Mouse (Mus musculus): Measurements from ENCODE around the gene Tfcp2l1. TPM values are rescaled to one million over a fixed set of nuclear protein-coding genes. Genes with fewer than 3 reads are reported as not detected.

Gene Tfcp2l1
- total RNA-seq (2023), result not detected

GRCm38 (mm10) chr1:118627781-118628464, at the start of gene Tfcp2l1:
Tfcp2l1 (plus strand) TSS chr1:118627945.

Other genes starting within 250 kb of the Tfcp2l1 start
- gene Clasp1, start 238.9 kb upstream of the Tfcp2l1 start, total RNA-seq (2023), result 10 to 100 TPM; 59.0 to 65.5 TPM

Data from monocyte, adult 59 days (primary cell).